In genomic region chr5:43783996-43784395, GRCm38 (mm10) we compare ENCODE assay signal across 28 mouse cellular contexts. TPM values are rescaled to one million over a fixed set of nuclear protein-coding genes. Genes with fewer than 3 reads are reported as not detected.
"Had no signal": no experiment of that assay in that cellular context is flagged by ENCODE, and none has a peak within 500 bp of the region (broad histone marks: within the 10 kb centered on the region; RNA-seq: fewer than 3 reads in every experiment).

No protein-coding gene starts in this region.

- DNase-seq: gastrocnemius, adult 2 months; gastrocnemius, postnatal 10 days; gastrocnemius, postnatal 25 days; heart, adult 18-20 months; heart, postnatal 10 days; heart, postnatal 4 days; kidney, adult 11 months; kidney, adult 2 months; kidney, adult 9 months; kidney, postnatal 14 days; kidney, postnatal 36 days; layer of hippocampus, adult 9-11 months; layer of hippocampus, postnatal 36 days; left cerebral cortex, postnatal 4 days had no signal

- H3K9ac ChIP-seq: heart, embryonic 12.5 days; hindbrain, embryonic 12.5 days; hindbrain, embryonic 14.5 days; kidney, embryonic 15.5 days; limb, embryonic 13.5 days; limb, embryonic 15.5 days; liver, embryonic 12.5 days; liver, embryonic 14.5 days had no signal

- H3K27ac ChIP-seq: gastrocnemius, adult 2 months; heart, embryonic 10.5 days; hindbrain, embryonic 10.5 days; hindbrain, embryonic 12.5 days; hindbrain, embryonic 14.5 days; kidney, embryonic 15.5 days; kidney, postnatal 0 days; limb, embryonic 13.5 days; limb, embryonic 15.5 days; liver, embryonic 12.5 days; liver, embryonic 14.5 days had no signal

- H3K4me3 ChIP-seq: gastrocnemius, adult 2 months; heart, embryonic 10.5 days; heart, embryonic 12.5 days; hindbrain, embryonic 10.5 days; hindbrain, embryonic 12.5 days; kidney, embryonic 15.5 days; limb, embryonic 13.5 days; limb, embryonic 15.5 days; liver, embryonic 12.5 days had no signal

- H3K9me3 ChIP-seq: heart, embryonic 10.5 days; heart, embryonic 12.5 days; hindbrain, embryonic 10.5 days; hindbrain, embryonic 12.5 days; kidney, embryonic 15.5 days; limb, embryonic 13.5 days; limb, embryonic 15.5 days; liver, embryonic 12.5 days had no signal

- H3K4me2 ChIP-seq: heart, embryonic 12.5 days; hindbrain, embryonic 12.5 days; hindbrain, embryonic 14.5 days; kidney, embryonic 15.5 days; limb, embryonic 13.5 days; limb, embryonic 15.5 days; liver, embryonic 12.5 days had no signal

- H3K36me3 ChIP-seq: heart, embryonic 10.5 days; hindbrain, embryonic 12.5 days; kidney, embryonic 15.5 days; limb, embryonic 13.5 days; limb, embryonic 15.5 days; liver, embryonic 12.5 days had no signal

- H3K27me3 ChIP-seq: heart, embryonic 12.5 days; hindbrain, embryonic 12.5 days; kidney, embryonic 15.5 days; limb, embryonic 13.5 days; limb, embryonic 15.5 days; liver, embryonic 12.5 days had no signal

- ATAC-seq: hindbrain, embryonic 16.5 days; inflammation-experienced regulatory T-cells, adult 6 months; liver, embryonic 12.5 days had no signal

RNA-seq across cellular contexts. Expression of gene Bst1, which starts 34.7 kb away (rescaled TPM):
- polyA plus RNA-seq: hindbrain, embryonic 10.5 days; hindbrain, embryonic 14.5 days; hindbrain, embryonic 16.5 days; limb, embryonic 11.5 days had no signal
